Mouse (Mus musculus) left cerebral cortex, adult 2 months (tissue): ENCODE data around the gene Cd47. TPM values are rescaled to one million over a fixed set of nuclear protein-coding genes. Genes with fewer than 3 reads are reported as not detected.
"Not testable (repeated sequence)": the region's sequence is repeated elsewhere in the genome, so short reads cannot be mapped to it uniquely, and the experiment has no call there.

Experiments
- DNase-seq, 2 experiments: peaks; one replicate each; pipeline ENCODE4 v3.0.0; 2021 to 2022; ENCODE audit warnings: low spot score in 2 of 2, mixed read lengths in 1 of 2; ENCODE audit errors: extremely low spot score in 1 of 2
- H3K27ac ChIP-seq: fragments of 200-600 bp; 2 replicates; pipeline ENCODE4 v1.8.1; 2022
- H3K4me3 ChIP-seq: fragments of 200-600 bp; 2 replicates; pipeline ENCODE4 v1.8.1; 2022
- CTCF ChIP-seq: fragments of 200-600 bp; IDR thresholded peaks from 2 replicates; pipeline ENCODE4 v1.8.1; 2022; ENCODE audit warnings: antibody characterized with exemption, mild to moderate bottlenecking, moderate library complexity
- intact Hi-C: fragments of 180-260 bp; cut with DNase I; formaldehyde crosslinking; loops from one replicate; pipeline ENCODE4 v1.15.1; 2025
- total RNA-seq, 2 experiments: library from RNA; stranded (reverse); gene quantifications; 2 replicates each; pipeline ENCODE4 v1.2.3; 2021

Cd47 gene
- total RNA-seq, 2 experiments from 2014 or later = 217 to 235 TPM

DNA sequence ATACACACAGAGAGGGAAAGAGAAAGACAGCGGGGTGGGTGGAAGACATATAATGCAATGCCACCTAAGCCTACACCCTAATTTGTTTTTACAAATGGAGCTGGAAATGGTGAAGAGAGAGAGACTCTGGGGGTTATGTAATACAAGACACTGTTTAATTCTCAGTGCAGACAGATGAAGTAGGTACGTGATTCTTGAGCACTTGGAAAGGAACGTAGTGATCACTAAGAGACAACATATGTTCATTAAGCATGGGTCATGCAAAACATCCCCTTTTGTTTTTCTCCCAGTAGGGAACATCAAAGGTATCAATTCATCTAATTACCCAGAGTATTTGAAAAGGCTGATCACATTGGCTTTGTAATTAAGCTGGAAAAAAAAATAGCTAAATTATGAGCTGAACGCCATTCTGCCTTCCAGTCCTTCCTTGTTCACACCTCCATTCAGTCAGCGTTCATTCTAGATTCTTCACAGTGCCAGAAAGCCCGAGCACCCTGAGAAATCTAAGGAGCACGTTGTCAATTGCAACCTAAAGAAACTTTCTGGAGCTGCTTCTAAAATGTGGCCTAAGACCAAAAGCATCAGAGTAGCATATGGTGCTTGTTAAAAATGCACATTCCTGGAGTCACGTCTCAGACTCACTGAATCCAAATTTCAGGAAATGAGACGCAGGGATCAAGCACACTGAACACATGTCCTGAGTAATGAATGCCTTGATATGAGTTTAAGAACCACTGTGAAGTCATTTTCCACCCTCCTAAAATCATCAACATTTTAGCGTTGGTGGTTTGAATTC is 12.7 kb downstream of the Cd47 start:
- intact Hi-C loops = no loop called here
- no peak for DNase-seq
- no peak for TF ChIP-seq CTCF
- Histone ChIP-seq H3K27ac (no peak overlapping the region), H3K4me3 (no peak overlapping the region)

DNA sequence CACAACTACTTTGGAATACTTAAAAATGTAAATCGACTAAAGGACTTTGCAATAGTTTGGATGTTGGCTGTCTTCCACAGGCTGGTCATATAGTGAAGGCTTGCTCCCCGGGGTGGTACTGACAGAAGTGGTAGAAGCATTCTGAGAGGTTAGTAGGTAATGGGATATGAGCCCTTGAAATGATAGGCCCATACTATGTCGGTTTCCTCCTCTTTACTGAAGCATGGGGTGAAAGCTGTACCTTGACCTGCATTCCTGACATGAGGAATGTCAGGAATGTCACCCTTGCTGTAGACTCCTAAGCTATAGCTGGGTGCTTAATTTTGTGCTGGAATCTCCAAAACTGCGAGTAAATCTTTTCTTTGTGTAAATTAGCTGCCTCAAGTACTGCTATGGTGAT is 14.1 kb downstream of the Cd47 start:
- no peak overlapping the region for H3K27ac ChIP-seq
- intact Hi-C loops = no loop called here
- no peak for TF ChIP-seq CTCF
- no peak for DNase-seq
- H3K4me3 ChIP-seq = no peak overlapping the region

- intact Hi-C loops = no loop called here
- DNase-seq = no peak
- no peak overlapping the region for H3K4me3 ChIP-seq
- no peak for TF ChIP-seq CTCF
- no peak overlapping the region for H3K27ac ChIP-seq
Measured at GRCm38 (mm10) chr16:49816889-49817288, 16.6 kb downstream of the Cd47 start.

- intact Hi-C loops = no loop called here
- no peak overlapping the region for H3K27ac ChIP-seq
- H3K4me3 ChIP-seq = no peak overlapping the region
- no peak for TF ChIP-seq CTCF
- no peak for DNase-seq
Measured at GRCm38 (mm10) chr16:49818146-49818545, 17.8 kb downstream of the Cd47 start.

DNA sequence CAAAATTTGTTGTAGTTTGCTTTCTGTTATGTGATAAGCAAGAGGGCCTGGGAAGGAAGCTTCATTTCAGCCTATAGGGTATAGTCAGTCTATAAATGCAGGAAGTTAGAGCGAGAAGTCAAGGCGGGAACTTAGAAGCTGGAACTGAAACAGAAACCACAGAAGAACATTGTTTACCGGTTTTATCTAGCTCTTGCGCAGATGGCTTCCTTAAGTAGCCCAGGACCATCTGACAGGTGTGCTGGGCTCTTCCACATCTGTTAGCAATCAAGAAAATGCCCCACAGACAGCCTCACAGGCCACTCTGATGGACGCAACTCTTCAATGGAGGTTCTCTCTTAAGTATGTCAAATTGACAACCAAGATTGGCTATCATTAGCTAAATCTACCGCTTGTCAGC is 18.3 kb downstream of the Cd47 start:
- no peak overlapping the region for H3K4me3 ChIP-seq

GRCm38 (mm10) chr16:49819494-49819893 is 19.2 kb downstream of the Cd47 start:
- H3K4me3 ChIP-seq = no peak overlapping the region
- DNase-seq = no peak
- TF ChIP-seq CTCF = no peak
- H3K27ac ChIP-seq = no peak overlapping the region
- intact Hi-C loops = no loop called here

More for the DNA sequence above, 18.3 kb downstream of the Cd47 start:
- DNase-seq = no peak
- H3K27ac ChIP-seq = no peak overlapping the region
- no peak for TF ChIP-seq CTCF
- intact Hi-C loops = no loop called here

DNA sequence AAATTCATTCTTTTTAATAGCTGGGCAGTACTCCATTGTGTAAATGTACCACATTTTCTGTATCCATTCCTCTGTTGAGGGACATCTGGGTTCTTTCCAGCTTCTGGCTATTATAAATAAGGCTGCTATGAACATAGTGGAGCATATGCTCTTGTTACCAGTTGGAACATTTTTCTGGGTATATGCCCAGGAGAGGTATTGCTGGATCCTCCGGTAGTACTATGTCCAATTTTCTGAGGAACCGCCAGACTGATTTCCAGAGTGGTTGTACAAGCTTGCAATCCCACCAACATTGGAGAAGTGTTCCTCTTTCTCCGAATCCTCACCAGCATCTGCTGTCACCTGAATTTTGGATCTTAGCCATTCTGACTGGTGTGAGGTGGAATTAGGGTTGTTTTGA is 30.6 kb downstream of the Cd47 start:
- intact Hi-C loops, H3K27ac ChIP-seq, H3K4me3 ChIP-seq, DNase-seq: not testable (repeated sequence)

- TF ChIP-seq CTCF = no peak
- H3K4me3 ChIP-seq = no peak overlapping the region
- H3K27ac ChIP-seq = no peak overlapping the region
- DNase-seq = no peak
- intact Hi-C loops = no loop called here
Measured at GRCm38 (mm10) chr16:49832339-49832738, 32.0 kb downstream of the Cd47 start.

- no peak for DNase-seq
- no peak for TF ChIP-seq CTCF
- Histone ChIP-seq H3K4me3 (no peak overlapping the region), H3K27ac (no peak overlapping the region)
- intact Hi-C loops = no loop called here
Measured at GRCm38 (mm10) chr16:49834130-49834693, 33.9 kb downstream of the Cd47 start.

DNA sequence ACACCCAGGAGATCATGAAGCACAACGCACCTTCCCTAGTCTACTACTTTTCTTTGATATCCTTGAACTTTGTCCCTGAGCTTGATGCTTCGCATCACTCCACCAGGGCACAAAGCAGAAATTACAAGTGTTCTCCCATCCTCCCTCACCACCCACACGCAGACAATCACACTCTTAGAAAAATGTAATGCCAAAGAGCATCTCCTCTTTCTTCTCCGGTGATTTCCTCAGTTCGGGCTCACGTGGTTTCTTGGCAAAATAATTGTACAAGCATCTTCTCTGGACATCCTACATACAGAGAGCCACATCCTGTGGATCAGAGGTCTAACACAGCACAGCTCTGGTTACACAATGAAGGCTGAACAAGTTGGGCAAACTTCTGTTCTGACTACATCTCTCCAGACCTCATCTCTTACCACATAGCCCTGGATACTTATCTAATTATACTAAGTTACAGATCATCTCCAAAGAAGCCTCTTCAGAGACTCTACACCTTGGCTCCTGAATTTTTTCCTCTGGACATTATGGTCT is 36.4 kb downstream of the Cd47 start:
- no peak overlapping the region for H3K27ac ChIP-seq
- no peak for TF ChIP-seq CTCF
- no peak overlapping the region for H3K4me3 ChIP-seq
- DNase-seq = no peak
- intact Hi-C loops = no loop called here

DNA sequence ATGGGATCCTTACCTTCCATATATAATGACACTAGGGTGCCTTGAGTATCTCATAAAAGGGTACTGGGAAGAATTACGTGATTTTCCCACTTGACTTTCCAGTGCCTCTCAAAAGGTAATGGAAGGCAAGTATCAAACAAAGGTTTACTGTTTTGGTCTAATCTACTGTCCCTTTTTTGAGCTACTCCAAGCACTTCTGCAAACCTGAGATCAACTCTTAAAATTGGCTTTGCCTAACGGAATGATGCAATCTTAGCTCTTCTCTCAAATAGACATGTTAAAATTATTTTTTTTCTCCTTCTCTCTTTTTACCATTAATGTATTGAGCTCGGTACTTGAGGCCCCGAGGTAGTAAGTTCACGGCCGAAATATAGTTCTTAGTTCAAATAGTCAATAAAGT is 38.6 kb downstream of the Cd47 start:
- DNase-seq = no peak
- H3K4me3 ChIP-seq = no peak overlapping the region
- no peak for TF ChIP-seq CTCF
- H3K27ac ChIP-seq = no peak overlapping the region
- intact Hi-C loops = no loop called here

DNA sequence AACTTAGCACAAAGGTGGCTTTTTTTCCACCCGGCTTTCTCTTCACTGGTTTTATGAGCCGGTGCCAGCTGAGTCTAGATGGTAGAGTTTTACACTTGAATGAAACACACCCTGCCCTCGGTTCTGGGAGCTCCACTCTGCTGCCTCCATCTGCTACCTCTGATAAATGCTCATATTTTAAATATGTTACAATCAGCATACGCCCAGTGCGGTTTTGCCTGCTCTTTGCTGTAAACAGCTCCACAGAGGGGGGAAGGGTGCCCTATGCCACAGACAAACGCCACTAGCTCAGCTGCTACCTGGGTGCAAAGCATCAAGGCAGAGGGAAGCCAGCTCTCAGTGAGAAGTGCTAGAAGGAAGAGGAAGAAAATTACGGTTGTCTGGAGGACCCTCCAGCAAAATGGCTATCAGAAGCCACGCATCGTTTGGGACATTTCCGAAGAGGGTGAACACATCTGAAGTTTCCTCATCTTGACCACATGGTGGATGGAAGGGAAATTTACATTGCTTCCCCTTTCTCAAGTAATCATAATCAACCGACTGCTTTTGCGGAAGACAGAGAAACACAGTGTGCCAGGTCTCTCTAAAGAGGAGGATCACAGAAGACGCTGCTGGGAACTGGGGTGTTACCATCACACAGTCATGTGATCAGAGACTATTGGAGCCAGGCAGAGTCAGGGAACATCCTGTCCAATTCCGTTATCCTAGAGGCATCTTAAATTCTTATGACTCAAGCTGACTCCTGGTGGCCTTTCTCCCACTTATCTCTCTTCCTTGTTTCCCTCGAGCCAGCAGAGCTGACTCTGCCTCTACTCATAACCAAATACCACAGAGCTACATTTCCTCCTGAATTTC is 39.6 kb downstream of the Cd47 start:
- H3K27ac ChIP-seq = no peak overlapping the region
- intact Hi-C loops = no loop called here
- H3K4me3 ChIP-seq = no peak overlapping the region
- TF ChIP-seq CTCF = no peak; the same call in 1 of the 2 replicates
- DNase-seq = no peak
